Mouse (Mus musculus): ENCODE measurements around the gene Trib3. TPM values are rescaled to one million over a fixed set of nuclear protein-coding genes. Genes with fewer than 3 reads are reported as not detected.

Gene Trib3
- polyA plus RNA-seq, 1 experiment from 2014 or later, result 0.85 TPM

- Histone ChIP-seq H3K9ac (replicated peaks) (no peak overlapping the region), H3K9me3 (no peaks in the 10 kb centered on the region), H3K4me1 (peaks cover 18% of the 10 kb centered on the region), H3K36me3 (peaks cover 67% of the 10 kb centered on the region), H3K4me2 (replicated peaks) (no peak overlapping the region), H3K27ac (replicated peaks) (no peak overlapping the region), H3K4me3 (no peak overlapping the region), H3K27me3 (no peaks in the 10 kb centered on the region)
- no peak for ATAC-seq (replicated peaks)
- 88% methylated on average over 8 of the region's 8 CpGs for WGBS
Measured at GRCm38 (mm10) chr2:152326654-152327053, 17.2 kb downstream of the Trib3 start.

- ATAC-seq (replicated peaks), result no peak
- Histone ChIP-seq H3K36me3 (peaks cover 72% of the 10 kb centered on the region), H3K27ac (replicated peaks) (no peak overlapping the region), H3K27me3 (no peaks in the 10 kb centered on the region), H3K9ac (replicated peaks) (no peak overlapping the region), H3K9me3 (no peaks in the 10 kb centered on the region), H3K4me1 (peaks cover 13% of the 10 kb centered on the region), H3K4me2 (replicated peaks) (no peak overlapping the region), H3K4me3 (no peak overlapping the region)
- 93% methylated on average over 13 of the region's 13 CpGs for WGBS
Measured at GRCm38 (mm10) chr2:152326157-152326556, 17.7 kb downstream of the Trib3 start.

GRCm38 (mm10) chr2:152324842-152325241 is 19.0 kb downstream of the Trib3 start:
- 90% methylated on average over 3 of the region's 3 CpGs for WGBS
- ATAC-seq (replicated peaks), result no peak
- no peak overlapping the region for H3K27ac ChIP-seq (replicated peaks)
- peaks cover 85% of the 10 kb centered on the region for H3K36me3 ChIP-seq
- H3K27me3 ChIP-seq, result no peaks in the 10 kb centered on the region
- H3K4me2 ChIP-seq (replicated peaks), result no peak overlapping the region
- no peak overlapping the region for H3K4me3 ChIP-seq
- no peaks in the 10 kb centered on the region for H3K9me3 ChIP-seq
- H3K4me1 ChIP-seq, result 0 out of 2 replicates have a peak, but pooled peaks cover under 1% of the 10 kb centered on the region
- no peak overlapping the region for H3K9ac ChIP-seq (replicated peaks)

GRCm38 (mm10) chr2:152323971-152324370 is 19.9 kb downstream of the Trib3 start:
- Histone ChIP-seq H3K9me3 (no peaks in the 10 kb centered on the region), H3K9ac (replicated peaks) (no peak overlapping the region), H3K4me1 (no peaks in the 10 kb centered on the region), H3K4me3 (no peak overlapping the region), H3K4me2 (replicated peaks) (no peak overlapping the region), H3K36me3 (peaks cover 89% of the 10 kb centered on the region), H3K27ac (replicated peaks) (no peak overlapping the region), H3K27me3 (no peaks in the 10 kb centered on the region)
- ATAC-seq (replicated peaks), result no peak
- WGBS, result 96% methylated on average over 14 of the region's 14 CpGs

- WGBS, result 92% methylated on average over 6 of the region's 6 CpGs
- Histone ChIP-seq H3K36me3 (peaks cover 91% of the 10 kb centered on the region), H3K9me3 (no peaks in the 10 kb centered on the region), H3K27me3 (no peaks in the 10 kb centered on the region), H3K4me3 (no peak overlapping the region), H3K4me1 (no peaks in the 10 kb centered on the region), H3K4me2 (replicated peaks) (no peak overlapping the region), H3K9ac (replicated peaks) (no peak overlapping the region), H3K27ac (replicated peaks) (no peak overlapping the region)
- ATAC-seq (replicated peaks), result no peak
Measured at GRCm38 (mm10) chr2:152322198-152322597, 21.6 kb downstream of the Trib3 start.

GRCm38 (mm10) chr2:152321558-152321957 is 22.3 kb downstream of the Trib3 start:
- Histone ChIP-seq H3K4me1 (no peaks in the 10 kb centered on the region), H3K36me3 (peaks cover 90% of the 10 kb centered on the region)

GRCm38 (mm10) chr2:152317054-152317453 is 26.8 kb downstream of the Trib3 start:
- Histone ChIP-seq H3K27me3 (no peaks in the 10 kb centered on the region), H3K36me3 (peaks cover 87% of the 10 kb centered on the region), H3K27ac (replicated peaks) (no peak overlapping the region), H3K4me2 (replicated peaks) (no peak overlapping the region), H3K9me3 (no peaks in the 10 kb centered on the region), H3K4me1 (no peaks in the 10 kb centered on the region), H3K9ac (replicated peaks) (no peak overlapping the region), H3K4me3 (no peak overlapping the region)
- WGBS, result 84% methylated on average over 6 of the region's 6 CpGs
- no peak for ATAC-seq (replicated peaks)

More at GRCm38 (mm10) chr2:152321558-152321957, 22.3 kb downstream of the Trib3 start:
- Histone ChIP-seq H3K27ac (replicated peaks) (no peak overlapping the region), H3K4me3 (no peak overlapping the region), H3K4me2 (replicated peaks) (no peak overlapping the region), H3K27me3 (no peaks in the 10 kb centered on the region), H3K9me3 (no peaks in the 10 kb centered on the region), H3K9ac (replicated peaks) (no peak overlapping the region)
- no peak for ATAC-seq (replicated peaks)
- 89% methylated on average over 5 of the region's 5 CpGs for WGBS

- H3K4me3 ChIP-seq, result no peak overlapping the region
- H3K9ac ChIP-seq (replicated peaks), result no peak overlapping the region
- no peak for ATAC-seq (replicated peaks)
- H3K9me3 ChIP-seq, result no peaks in the 10 kb centered on the region
- no peaks in the 10 kb centered on the region for H3K4me1 ChIP-seq
- H3K27ac ChIP-seq (replicated peaks), result no peak overlapping the region
- H3K4me2 ChIP-seq (replicated peaks), result no peak overlapping the region
- WGBS, result 91% methylated on average over 6 of the region's 6 CpGs
- no peaks in the 10 kb centered on the region for H3K27me3 ChIP-seq
- H3K36me3 ChIP-seq, result peaks cover 82% of the 10 kb centered on the region
Measured at GRCm38 (mm10) chr2:152313926-152314325, 29.9 kb downstream of the Trib3 start.

GRCm38 (mm10) chr2:152312996-152313395 is 30.8 kb downstream of the Trib3 start:
- ATAC-seq (replicated peaks), result no peak
- no peak overlapping the region for H3K4me3 ChIP-seq
- H3K27me3 ChIP-seq, result no peaks in the 10 kb centered on the region

GRCm38 (mm10) chr2:152307186-152307585 is 36.6 kb downstream of the Trib3 start:
- Histone ChIP-seq H3K36me3 (peaks cover 73% of the 10 kb centered on the region), H3K4me1 (no peaks in the 10 kb centered on the region), H3K27ac (replicated peaks) (no peak overlapping the region), H3K4me2 (replicated peaks) (no peak overlapping the region), H3K27me3 (no peaks in the 10 kb centered on the region), H3K4me3 (no peak overlapping the region), H3K9ac (replicated peaks) (no peak overlapping the region), H3K9me3 (no peaks in the 10 kb centered on the region)
- 92% methylated on average over 3 of the region's 3 CpGs for WGBS
- no peak for ATAC-seq (replicated peaks)

More at GRCm38 (mm10) chr2:152312996-152313395, 30.8 kb downstream of the Trib3 start:
- WGBS, result 66% methylated on average over 7 of the region's 7 CpGs
- H3K9me3 ChIP-seq, result no peaks in the 10 kb centered on the region
- H3K4me1 ChIP-seq, result no peaks in the 10 kb centered on the region
- H3K27ac ChIP-seq (replicated peaks), result no peak overlapping the region
- no peak overlapping the region for H3K4me2 ChIP-seq (replicated peaks)
- no peak overlapping the region for H3K9ac ChIP-seq (replicated peaks)
- H3K36me3 ChIP-seq, result peaks cover 83% of the 10 kb centered on the region

- Histone ChIP-seq H3K9ac (replicated peaks) (no peak overlapping the region), H3K36me3 (peaks cover 61% of the 10 kb centered on the region), H3K9me3 (no peaks in the 10 kb centered on the region)
Measured at GRCm38 (mm10) chr2:152305480-152305879, 38.4 kb downstream of the Trib3 start.

GRCm38 (mm10) chr2:152303781-152304180 is 40.1 kb downstream of the Trib3 start:
- Histone ChIP-seq H3K36me3 (peaks cover 48% of the 10 kb centered on the region), H3K27me3 (no peaks in the 10 kb centered on the region), H3K4me2 (replicated peaks) (no peak overlapping the region), H3K27ac (replicated peaks) (no peak overlapping the region), H3K9me3 (no peaks in the 10 kb centered on the region), H3K9ac (replicated peaks) (no peak overlapping the region), H3K4me1 (no peaks in the 10 kb centered on the region), H3K4me3 (no peak overlapping the region)
- 86% methylated on average over 5 of the region's 5 CpGs for WGBS
- no peak for ATAC-seq (replicated peaks)

More at GRCm38 (mm10) chr2:152305480-152305879, 38.4 kb downstream of the Trib3 start:
- no peak for ATAC-seq (replicated peaks)
- Histone ChIP-seq H3K4me3 (no peak overlapping the region), H3K27me3 (no peaks in the 10 kb centered on the region), H3K4me2 (replicated peaks) (no peak overlapping the region), H3K27ac (replicated peaks) (no peak overlapping the region), H3K4me1 (no peaks in the 10 kb centered on the region)
- WGBS, result 96% methylated on average over 6 of the region's 6 CpGs

- no peak for ATAC-seq (replicated peaks)
- H3K4me1 ChIP-seq, result no peaks in the 10 kb centered on the region
- no peak overlapping the region for H3K4me3 ChIP-seq
- no peaks in the 10 kb centered on the region for H3K9me3 ChIP-seq
- H3K9ac ChIP-seq (replicated peaks), result no peak overlapping the region
- no peaks in the 10 kb centered on the region for H3K27me3 ChIP-seq
- H3K4me2 ChIP-seq (replicated peaks), result no peak overlapping the region
- H3K27ac ChIP-seq (replicated peaks), result no peak overlapping the region
- peaks cover 39% of the 10 kb centered on the region for H3K36me3 ChIP-seq
- WGBS, result 91% methylated on average over 2 of the region's 2 CpGs
Measured at GRCm38 (mm10) chr2:152302862-152303261, 41.0 kb downstream of the Trib3 start.
